Mouse (Mus musculus): ENCODE data around the gene Rps6ka1. TPM values are rescaled to one million over a fixed set of nuclear protein-coding genes. Genes with fewer than 3 reads are reported as not detected.

Gene Rps6ka1
- polyA plus RNA-seq, 1 experiment from 2014 or later: 47.6 TPM

DNA sequence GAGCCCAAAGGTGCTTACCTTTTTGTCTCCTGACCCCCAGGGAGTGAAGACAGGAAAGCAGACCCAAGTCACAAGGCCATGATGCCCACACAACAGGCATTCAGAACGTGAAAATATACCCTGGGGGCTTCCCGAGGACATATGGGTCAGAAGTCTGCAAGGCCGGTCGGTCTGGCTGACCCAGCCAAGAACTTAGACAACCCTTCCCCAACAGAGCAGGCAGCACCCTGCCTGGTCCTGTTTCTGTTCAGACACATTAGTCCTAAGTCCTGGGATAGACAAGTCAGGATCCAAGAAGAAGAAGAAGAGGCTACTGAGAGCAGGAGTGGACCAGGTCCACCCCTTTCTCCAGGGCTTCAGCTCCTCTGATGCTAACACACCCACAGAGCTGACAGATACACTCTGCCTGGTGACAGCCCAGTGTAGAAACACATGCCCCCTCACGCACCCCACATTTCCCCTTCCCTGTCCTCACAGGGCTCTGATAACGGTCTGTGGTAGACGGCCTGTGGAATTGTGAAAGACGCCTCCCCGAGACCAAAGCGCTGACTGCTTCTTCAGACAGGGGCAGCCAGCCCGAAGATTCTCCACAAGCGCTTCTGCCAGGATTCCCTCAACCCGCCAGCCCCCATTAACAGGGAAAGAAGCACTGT is 12.6 kb downstream of the Rps6ka1 start:
- Histone ChIP-seq H3K4me2 (ENCODE audit: low read depth, severe bottlenecking) (no peak overlapping the region), H3K36me3 (ENCODE audit: control insufficient read depth, insufficient read depth, low read length) (no peaks in the 10 kb centered on the region), H3K9me3 (ENCODE audit: control insufficient read depth, low read length) (no peaks in the 10 kb centered on the region), H3K27me3 (ENCODE audit: control insufficient read depth, insufficient read depth, low read length) (no peaks in the 10 kb centered on the region), H3K9ac (ENCODE audit: low read length) (no peak overlapping the region; the same call in 1 of the 2 replicates), H3K4me1 (ENCODE audit: control insufficient read depth, insufficient read depth, low read length) (no peaks in the 10 kb centered on the region), H3K27ac (replicated peaks; ENCODE audit: low read depth, low read length) (no peak overlapping the region), H3K4me3 (ENCODE audit: low read depth, low read length) (no peak overlapping the region)
- DNase-seq (ENCODE audit: low spot score) (no peak), ATAC-seq (ENCODE audit: insufficient number of reproducible peaks, low FRiP score, low TSS enrichment, low read depth) (no peak)
- WGBS: 85% methylated on average over 13 of the region's 13 CpGs

DNA sequence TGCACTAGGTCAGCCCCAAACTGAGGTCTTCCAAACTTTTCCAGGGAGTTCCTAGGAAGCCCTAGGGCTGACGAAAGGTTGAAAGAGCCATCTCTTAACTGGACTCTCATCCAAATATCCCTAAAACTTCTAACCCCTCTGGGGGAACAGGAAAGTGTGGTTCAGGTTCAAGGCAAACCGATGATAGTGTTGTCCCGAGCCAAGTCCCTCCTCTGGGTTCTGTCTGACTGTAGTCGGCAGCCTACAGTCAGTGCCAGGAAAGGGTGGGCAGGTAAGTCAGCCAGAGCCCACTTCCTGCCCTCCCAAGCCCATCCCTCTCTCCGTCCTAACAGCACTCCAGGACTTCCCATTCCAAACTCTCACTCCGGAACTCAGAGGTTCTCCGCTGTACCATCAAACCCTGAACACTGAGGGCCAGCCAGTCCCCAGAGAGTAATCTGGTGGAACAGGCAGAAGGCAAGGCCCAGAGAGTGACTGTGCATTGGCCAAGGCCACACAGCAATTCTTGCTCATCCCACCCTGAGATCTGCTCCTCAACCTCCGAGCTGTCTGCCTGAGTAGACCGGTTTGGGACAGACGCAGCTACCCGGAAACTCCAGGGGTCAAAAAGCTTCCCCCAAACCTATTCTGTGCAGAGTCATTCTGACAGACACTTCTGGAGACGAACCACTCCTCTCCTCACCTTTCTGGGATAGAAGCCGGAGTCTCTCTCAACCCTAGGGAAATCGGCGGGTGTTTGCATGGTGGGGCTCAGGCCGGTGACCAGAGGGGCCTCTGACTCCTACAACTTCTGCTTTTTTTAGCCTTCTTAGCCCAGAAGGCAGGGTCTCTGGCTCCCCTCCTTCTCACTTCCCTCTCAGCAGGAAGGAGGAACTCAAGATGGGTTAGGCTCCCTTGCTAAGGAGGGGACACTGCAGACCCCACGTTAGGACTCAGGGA is 13.4 kb downstream of the Rps6ka1 start:
- H3K9ac ChIP-seq (ENCODE audit: low read length): no peak overlapping the region
- H3K4me1 ChIP-seq (ENCODE audit: control insufficient read depth, insufficient read depth, low read length): no peaks in the 10 kb centered on the region
- no peak overlapping the region for H3K4me3 ChIP-seq (ENCODE audit: low read depth, low read length)
- H3K27ac ChIP-seq (replicated peaks; ENCODE audit: low read depth, low read length): no peak overlapping the region
- WGBS: 88% methylated on average over 17 of the region's 17 CpGs
- H3K4me2 ChIP-seq (ENCODE audit: low read depth, severe bottlenecking): no peak overlapping the region
- H3K36me3 ChIP-seq (ENCODE audit: control insufficient read depth, insufficient read depth, low read length): no peaks in the 10 kb centered on the region
- H3K27me3 ChIP-seq (ENCODE audit: control insufficient read depth, insufficient read depth, low read length): no peaks in the 10 kb centered on the region
- DNase-seq (ENCODE audit: low spot score) (no peak), ATAC-seq (ENCODE audit: insufficient number of reproducible peaks, low FRiP score, low TSS enrichment, low read depth) (no peak)
- H3K9me3 ChIP-seq (ENCODE audit: control insufficient read depth, low read length): no peaks in the 10 kb centered on the region

GRCm38 (mm10) chr4:133873431-133873851 is 14.2 kb downstream of the Rps6ka1 start:
- Histone ChIP-seq H3K27ac (replicated peaks; ENCODE audit: low read depth, low read length) (no peak overlapping the region), H3K27me3 (ENCODE audit: control insufficient read depth, insufficient read depth, low read length) (no peaks in the 10 kb centered on the region), H3K4me2 (ENCODE audit: low read depth, severe bottlenecking) (no peak overlapping the region), H3K4me1 (ENCODE audit: control insufficient read depth, insufficient read depth, low read length) (no peaks in the 10 kb centered on the region), H3K4me3 (ENCODE audit: low read depth, low read length) (no peak overlapping the region), H3K36me3 (ENCODE audit: control insufficient read depth, insufficient read depth, low read length) (no peaks in the 10 kb centered on the region), H3K9ac (ENCODE audit: low read length) (no peak overlapping the region), H3K9me3 (ENCODE audit: control insufficient read depth, low read length) (no peaks in the 10 kb centered on the region)
- no peak for DNase-seq (ENCODE audit: low spot score)
- no peak for ATAC-seq (ENCODE audit: insufficient number of reproducible peaks, low FRiP score, low TSS enrichment, low read depth)
- 83% methylated on average over 4 of the region's 4 CpGs for WGBS

DNA sequence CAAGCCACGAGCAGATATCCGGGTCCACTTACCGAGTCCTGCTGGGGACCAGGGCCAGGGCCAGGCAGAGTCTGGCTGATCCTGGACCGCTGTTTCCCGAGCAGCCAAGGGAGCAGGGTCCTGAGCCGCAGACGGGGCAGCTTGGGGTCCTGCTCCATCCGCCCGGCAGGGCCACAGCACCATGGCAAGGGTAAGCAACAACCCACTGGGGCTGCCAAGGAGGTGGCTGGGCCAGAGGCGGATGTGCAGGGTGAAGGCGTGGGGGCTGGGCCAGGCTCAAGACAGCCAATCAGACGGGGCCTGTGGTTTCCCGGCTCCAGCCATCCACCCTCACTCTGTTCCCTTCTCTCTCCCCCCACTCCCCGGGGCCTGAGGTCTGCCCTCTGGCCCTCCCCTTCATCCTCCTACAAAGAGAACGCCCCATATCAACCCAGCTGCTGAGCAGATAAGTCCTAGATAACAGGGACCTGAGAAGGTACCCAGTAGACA is 14.7 kb downstream of the Rps6ka1 start:
- Histone ChIP-seq H3K27me3 (ENCODE audit: control insufficient read depth, insufficient read depth, low read length) (no peaks in the 10 kb centered on the region), H3K9ac (ENCODE audit: low read length) (no peak overlapping the region), H3K9me3 (ENCODE audit: control insufficient read depth, low read length) (no peaks in the 10 kb centered on the region), H3K27ac (replicated peaks; ENCODE audit: low read depth, low read length) (no peak overlapping the region), H3K4me3 (ENCODE audit: low read depth, low read length) (no peak overlapping the region), H3K4me1 (ENCODE audit: control insufficient read depth, insufficient read depth, low read length) (no peaks in the 10 kb centered on the region), H3K4me2 (ENCODE audit: low read depth, severe bottlenecking) (no peak overlapping the region), H3K36me3 (ENCODE audit: control insufficient read depth, insufficient read depth, low read length) (no peaks in the 10 kb centered on the region)
- DNase-seq (ENCODE audit: low spot score) (no peak), ATAC-seq (ENCODE audit: insufficient number of reproducible peaks, low FRiP score, low TSS enrichment, low read depth) (no peak)
- WGBS: 74% methylated on average over 15 of the region's 15 CpGs

DNA sequence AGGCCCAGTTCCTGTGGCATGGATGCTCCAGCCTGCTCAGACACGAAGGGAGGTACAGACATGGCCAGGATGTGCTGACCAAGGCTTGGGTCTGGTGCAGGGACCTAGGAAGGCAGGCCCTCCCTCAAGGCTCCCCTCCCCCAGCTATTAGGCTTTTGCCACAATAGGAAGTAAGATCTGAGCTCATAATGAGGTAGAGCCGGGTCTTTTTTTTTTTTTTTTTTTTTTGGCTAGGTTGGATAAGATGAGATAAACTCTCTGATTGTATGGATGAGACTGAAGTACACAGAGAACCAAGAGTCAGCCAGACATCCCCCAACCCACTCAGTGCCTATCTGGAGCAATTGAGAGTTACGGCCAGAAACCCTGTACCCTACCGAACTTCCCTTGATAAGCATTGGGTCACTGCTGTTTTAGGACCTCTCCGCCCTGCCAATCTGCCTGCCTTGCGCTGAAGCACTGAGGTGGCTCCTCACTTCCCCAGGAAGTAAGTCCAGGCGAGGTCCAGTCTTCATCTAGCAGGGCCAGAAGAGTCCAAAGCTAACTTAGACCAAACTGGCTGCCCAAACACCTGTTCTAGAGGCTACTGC is 15.3 kb downstream of the Rps6ka1 start:
- no peak overlapping the region for H3K9ac ChIP-seq (ENCODE audit: low read length)
- no peak overlapping the region for H3K27ac ChIP-seq (replicated peaks; ENCODE audit: low read depth, low read length)
- ATAC-seq (ENCODE audit: insufficient number of reproducible peaks, low FRiP score, low TSS enrichment, low read depth): no peak
- 84% methylated on average over 7 of the region's 7 CpGs for WGBS
- no peaks in the 10 kb centered on the region for H3K36me3 ChIP-seq (ENCODE audit: control insufficient read depth, insufficient read depth, low read length)
- H3K4me2 ChIP-seq (ENCODE audit: low read depth, severe bottlenecking): no peak overlapping the region
- no peaks in the 10 kb centered on the region for H3K4me1 ChIP-seq (ENCODE audit: control insufficient read depth, insufficient read depth, low read length)
- no peak overlapping the region for H3K4me3 ChIP-seq (ENCODE audit: low read depth, low read length)
- H3K9me3 ChIP-seq (ENCODE audit: control insufficient read depth, low read length): no peaks in the 10 kb centered on the region
- H3K27me3 ChIP-seq (ENCODE audit: control insufficient read depth, insufficient read depth, low read length): no peaks in the 10 kb centered on the region
- DNase-seq (ENCODE audit: low spot score): no peak

DNA sequence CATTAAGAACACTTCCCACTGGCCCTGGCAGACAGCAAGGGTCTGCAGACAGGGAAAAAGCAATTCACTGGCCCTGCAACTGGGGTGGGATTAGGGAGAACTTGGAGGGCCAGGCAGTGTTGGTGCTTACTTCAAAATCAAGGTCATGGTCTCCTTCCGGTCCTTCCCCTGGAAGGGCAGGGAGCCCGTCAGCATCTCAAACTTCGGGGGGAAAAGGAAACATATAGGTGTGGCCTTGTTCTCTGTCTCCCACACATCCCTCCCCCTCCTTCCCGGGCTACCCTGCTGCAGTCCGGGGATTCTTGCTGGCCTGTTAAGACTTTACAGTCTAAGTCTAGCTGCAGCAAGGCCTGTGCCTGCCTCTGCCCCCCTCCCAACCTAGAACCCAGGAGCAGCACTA is 22.4 kb downstream of the Rps6ka1 start:
- H3K4me3 ChIP-seq (ENCODE audit: low read depth, low read length): no peak overlapping the region
- no peak for ATAC-seq (ENCODE audit: insufficient number of reproducible peaks, low FRiP score, low TSS enrichment, low read depth)

GRCm38 (mm10) chr4:133864380-133864981 is 23.1 kb downstream of the Rps6ka1 start:
- ATAC-seq (ENCODE audit: insufficient number of reproducible peaks, low FRiP score, low TSS enrichment, low read depth): no peak
- Histone ChIP-seq H3K27me3 (ENCODE audit: control insufficient read depth, insufficient read depth, low read length) (no peaks in the 10 kb centered on the region), H3K27ac (replicated peaks; ENCODE audit: low read depth, low read length) (no peak overlapping the region), H3K9ac (ENCODE audit: low read length) (peak overlapping the region; percentile 30; the same call in 1 of the 2 replicates), H3K36me3 (ENCODE audit: control insufficient read depth, insufficient read depth, low read length) (peaks cover 7% of the 10 kb centered on the region; the same call in 1 of the 2 replicates), H3K4me2 (ENCODE audit: low read depth, severe bottlenecking) (no peak overlapping the region), H3K4me3 (ENCODE audit: low read depth, low read length) (no peak overlapping the region), H3K4me1 (ENCODE audit: control insufficient read depth, insufficient read depth, low read length) (no peaks in the 10 kb centered on the region), H3K9me3 (ENCODE audit: control insufficient read depth, low read length) (no peaks in the 10 kb centered on the region)
- DNase-seq (ENCODE audit: low spot score): no peak
- WGBS: 87% methylated on average over 13 of the region's 13 CpGs

More for the DNA sequence above, 22.4 kb downstream of the Rps6ka1 start:
- H3K36me3 ChIP-seq (ENCODE audit: control insufficient read depth, insufficient read depth, low read length): peaks cover 6% of the 10 kb centered on the region; the same call in 1 of the 2 replicates
- H3K4me1 ChIP-seq (ENCODE audit: control insufficient read depth, insufficient read depth, low read length): no peaks in the 10 kb centered on the region
- no peak overlapping the region for H3K27ac ChIP-seq (replicated peaks; ENCODE audit: low read depth, low read length)
- no peak for DNase-seq (ENCODE audit: low spot score)
- no peaks in the 10 kb centered on the region for H3K27me3 ChIP-seq (ENCODE audit: control insufficient read depth, insufficient read depth, low read length)
- peak overlapping the region; percentile 30; the same call in 1 of the 2 replicates for H3K9ac ChIP-seq (ENCODE audit: low read length)
- no peaks in the 10 kb centered on the region for H3K9me3 ChIP-seq (ENCODE audit: control insufficient read depth, low read length)
- no peak overlapping the region for H3K4me2 ChIP-seq (ENCODE audit: low read depth, severe bottlenecking)
- WGBS: 91% methylated on average over 5 of the region's 5 CpGs

Data from limb, embryonic 11.5 days (tissue).